1 mouse cellular context compared by ENCODE assay signal in genomic region chr2:36136300-36136941, GRCm38 (mm10).
A peak's percentile ranks its signal among the peaks of the same experiment; 100 is the strongest.
TF ChIP-seq lines count a peak whose summit lies in the region.

Gene Mrrf, plus strand, starts transcription at chr2:36136389.
Gene Rbm18, minus strand, starts transcription at chr2:36136773.

TF ChIP-seq in CH12.LX, 34 proteins besides CTCF, POLR2A, EP300 and RAD21 (continued from another document):
- no peak; the same call in 1 of the 2 replicates for TF ChIP-seq IRF4 (IDR thresholded peaks at IDR 0.05; ENCODE audit: low read depth, low read length)
- TF ChIP-seq MEF2A (IDR thresholded peaks at IDR 0.05; ENCODE audit: borderline replicate concordance, low read depth, low read length), result 0 out of 2 replicates have a peak, but pooled peaks have one; percentile 33
- peak; percentile 74 for TF ChIP-seq CHD2 (IDR thresholded peaks at IDR 0.05; ENCODE audit: low read length)
- TF ChIP-seq USF1 (IDR thresholded peaks at IDR 0.05; ENCODE audit: low read depth, low read length), result no peak
- TF ChIP-seq JUND (conservative IDR thresholded peaks at IDR 0.05; ENCODE audit: low read depth, low read length), result no peak
- TF ChIP-seq TCF12 (IDR thresholded peaks at IDR 0.05; ENCODE audit: low read depth, low read length), result peak; percentile 71; the same call in 1 of the 2 replicates
- TF ChIP-seq MYC (IDR thresholded peaks at IDR 0.05; ENCODE audit: low read depth, low read length), result peak; percentile 77
- TF ChIP-seq SMC3 (IDR thresholded peaks at IDR 0.05; ENCODE audit: low read depth, low read length), result no peak
- TF ChIP-seq ZMIZ1 (IDR thresholded peaks at IDR 0.05; ENCODE audit: low read depth, low read length), result peak; percentile 63
- TF ChIP-seq TBP (conservative IDR thresholded peaks at IDR 0.05; ENCODE audit: low read depth, low read length), result peak; percentile 42; the same call in 1 of the 2 replicates
- no peak for TF ChIP-seq E2F4 (IDR thresholded peaks at IDR 0.05; ENCODE audit: insufficient replicate concordance, low read depth, low read length)
- TF ChIP-seq PAX5 (IDR thresholded peaks at IDR 0.05; ENCODE audit: low read length), result no peak
- peak; percentile 83 for TF ChIP-seq MXI1 (IDR thresholded peaks at IDR 0.05; ENCODE audit: low read depth, low read length)
- TF ChIP-seq MAX (IDR thresholded peaks at IDR 0.05; ENCODE audit: low read length), result peak; percentile 66
- peak; percentile 53; the same call in 1 of the 2 replicates for TF ChIP-seq MAZ (IDR thresholded peaks at IDR 0.05; ENCODE audit: low read depth, low read length)
- TF ChIP-seq GABPA (IDR thresholded peaks at IDR 0.05; ENCODE audit: insufficient replicate concordance, low read depth, low read length), result peak; percentile 46
- no peak for TF ChIP-seq MAFK (IDR thresholded peaks at IDR 0.05; ENCODE audit: insufficient replicate concordance, low read length)
- TF ChIP-seq NRF1 (IDR thresholded peaks at IDR 0.05; ENCODE audit: low read depth, low read length), result peak; percentile 82
